Mouse (Mus musculus) C3H10T1/2 (cell line): Measurements from ENCODE around the gene Slc11a2. TPM values are rescaled to one million over a fixed set of nuclear protein-coding genes. Genes with fewer than 3 reads are reported as not detected.

ENCODE experiments used
- polyA plus RNA-seq, 2 experiments: library from polyadenylated mRNA; unstranded; fragments of >200 nt; fragmentation: generic; extraction: Trizol; gene quantifications; one replicate each; pipeline ENCODE4 v1.2.1; 2012; ENCODE audit warnings: missing spikeins in 2 of 2

Gene Slc11a2
- polyA plus RNA-seq, result 10 to 100 TPM; 13.3 to 21.8 TPM

DNA sequence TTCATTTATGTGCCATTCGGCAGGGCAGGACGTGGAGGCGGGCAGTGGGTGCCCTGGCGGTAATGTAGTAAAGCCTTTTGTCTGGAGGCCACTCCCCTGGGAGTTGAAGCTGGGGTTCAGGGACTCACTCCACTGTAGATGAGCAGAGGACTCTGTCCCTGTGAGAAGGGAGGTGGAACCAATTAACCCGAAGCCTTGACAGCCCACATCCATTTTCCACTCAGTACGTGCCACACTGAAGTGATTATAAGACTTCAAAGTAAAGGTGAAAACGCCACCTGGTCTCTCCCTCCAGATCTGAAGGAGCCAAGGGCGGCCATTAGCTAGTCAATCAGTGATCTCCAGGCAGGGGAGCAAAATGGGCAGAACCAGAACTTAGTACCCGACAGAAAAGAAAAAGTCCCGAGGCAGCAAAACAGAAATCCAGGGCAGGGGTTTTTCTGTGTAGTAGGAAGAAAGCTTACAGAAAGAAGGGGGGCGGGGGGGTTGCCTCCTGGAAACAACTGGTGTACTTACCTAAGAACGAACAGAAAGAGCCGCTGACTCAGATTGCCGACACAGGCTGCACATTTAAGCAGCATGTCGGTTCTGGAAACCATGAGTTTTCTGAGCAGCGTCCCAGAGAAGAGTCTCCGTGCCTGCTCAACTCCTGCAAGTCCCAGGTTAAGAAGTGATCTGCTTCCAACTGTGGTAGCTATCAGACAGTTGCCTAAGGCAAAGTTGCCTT lies at the start of gene Slc11a2:
TSS of gene Slc11a2 (minus strand) at position 677 of the 727 bp plus-strand sequence.

GRCm38 (mm10) chr15:100468295-100469188 lies 43.7 kb upstream of the Slc11a2 start, which contains the start of gene Letmd1:
Letmd1 (plus strand) TSS chr15:100469023.

GRCm38 (mm10) chr15:100421758-100422197 lies 3.1 kb downstream of the Slc11a2 start, which contains the start of gene Gm5475:
Gm5475 (plus strand) TSS chr15:100422147.

DNA sequence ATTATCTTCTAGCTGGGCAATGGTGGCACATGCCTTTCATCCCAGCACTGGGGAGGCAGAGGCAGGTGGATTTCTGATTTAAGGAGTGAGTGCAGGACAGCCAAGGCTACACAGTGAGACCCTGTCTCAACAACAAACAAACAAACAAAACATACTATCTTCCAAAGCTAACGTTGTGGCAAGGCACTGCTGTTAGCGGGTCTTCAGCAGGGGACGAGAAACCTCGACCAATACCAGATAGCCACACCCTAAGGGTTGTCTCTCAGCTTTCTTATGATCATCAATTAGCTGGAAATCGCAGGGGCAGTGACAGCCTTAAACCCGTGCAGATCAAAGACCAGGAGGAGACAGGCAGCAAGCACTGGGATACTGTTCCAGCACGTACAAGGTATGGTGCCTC lies 60.6 kb downstream of the Slc11a2 start, which contains the start of gene Higd1c:
TSS of gene Higd1c (plus strand) at position 301 of the 400 bp plus-strand sequence.

DNA sequence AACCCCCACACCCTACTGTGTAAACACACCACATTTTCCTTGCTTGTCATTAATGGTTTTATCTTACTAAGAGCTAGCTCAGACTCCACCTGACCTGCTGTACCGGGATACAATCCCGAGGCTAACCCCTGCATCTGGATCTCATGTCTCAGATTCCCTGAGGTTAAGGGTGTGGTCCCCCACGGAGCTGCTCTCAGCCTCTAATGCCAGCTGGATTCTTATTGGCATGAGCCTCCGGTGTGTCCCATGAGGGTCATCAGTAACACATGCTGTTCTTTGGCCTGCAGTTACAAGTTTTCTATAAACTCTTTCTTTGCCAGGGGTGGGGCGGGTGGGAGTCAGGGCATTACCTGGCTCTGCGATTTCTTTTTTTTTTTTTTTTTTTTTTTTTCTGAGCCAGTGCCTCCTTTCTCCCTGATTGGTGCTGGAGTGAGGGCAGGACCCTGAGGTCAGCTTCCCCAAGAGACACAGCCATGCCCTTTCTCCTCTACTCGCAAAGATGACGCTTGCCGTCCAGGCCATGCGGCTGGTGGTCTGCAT lies 72.1 kb downstream of the Slc11a2 start, which contains the start of the genes Methig1 and Mettl7a2:
TSS of gene Methig1 (plus strand) at position 439 of the 540 bp plus-strand sequence.
TSS of gene Mettl7a2 (plus strand) at position 490 of the 540 bp plus-strand sequence.

Other genes with a start within 250 kb of the Slc11a2 start
- gene Atf1, start 197.3 kb downstream of the Slc11a2 start, polyA plus RNA-seq, result 10 to 100 TPM in 1 of 2 experiments, 1 to 10 TPM in 1; 2.3 to 15.4 TPM
- not detected for gene Tmprss12, start 144.2 kb downstream of the Slc11a2 start, polyA plus RNA-seq
- 10 to 100 TPM in 1 of 2 experiments, 1 to 10 TPM in 1; 2.0 to 49.4 TPM for gene Mettl7a1, start 120.9 kb downstream of the Slc11a2 start, polyA plus RNA-seq
- under 1 TPM in 1 of 2 experiments, not detected in 1; 0.11 TPM for gene Mettl7a3, start 90.1 kb downstream of the Slc11a2 start, polyA plus RNA-seq
- gene Methig1, start 71.9 kb downstream of the Slc11a2 start, polyA plus RNA-seq, result under 1 TPM in 1 of 2 experiments, not detected in 1; 0.07 TPM
- gene Mettl7a2, start 71.9 kb downstream of the Slc11a2 start, polyA plus RNA-seq, result under 1 TPM in 1 of 2 experiments, not detected in 1; 0.27 TPM
- not detected for gene Higd1c, start 60.5 kb downstream of the Slc11a2 start, polyA plus RNA-seq
- gene Gm5475, start 2.9 kb downstream of the Slc11a2 start, polyA plus RNA-seq, result under 1 TPM; 0.02 to 0.08 TPM
- 10 to 100 TPM; 12.0 to 25.4 TPM for gene Letmd1, start 44.0 kb upstream of the Slc11a2 start, polyA plus RNA-seq
- 1 to 10 TPM; 1.1 to 6.7 TPM for gene Csrnp2, start 70.4 kb upstream of the Slc11a2 start, polyA plus RNA-seq
- 10 to 100 TPM in 1 of 2 experiments, 1 to 10 TPM in 1; 1.8 to 17.6 TPM for gene Tfcp2, start 126.9 kb upstream of the Slc11a2 start, polyA plus RNA-seq
- gene Pou6f1, start 174.9 kb upstream of the Slc11a2 start, polyA plus RNA-seq, result 10 to 100 TPM in 1 of 2 experiments, 1 to 10 TPM in 1; 3.1 to 27.1 TPM
- 100 to 1,000 TPM in 1 of 2 experiments, 10 to 100 TPM in 1; 73.0 to 149 TPM for gene Dazap2, start 190.3 kb upstream of the Slc11a2 start, polyA plus RNA-seq
- gene Smagp, start 211.9 kb upstream of the Slc11a2 start, polyA plus RNA-seq, result under 1 TPM in 1 of 2 experiments, not detected in 1; 0.07 TPM
- not detected for gene Bin2, start 244.5 kb upstream of the Slc11a2 start, polyA plus RNA-seq